Mouse (Mus musculus): Measurements from ENCODE around the gene Akap17b. TPM values are rescaled to one million over a fixed set of nuclear protein-coding genes. Genes with fewer than 3 reads are reported as not detected.

Gene Akap17b
- polyA plus RNA-seq, 1 experiment: 0.31 TPM

GRCm38 (mm10) chrX:36595247-36595646 is 49.9 kb downstream of the Akap17b start:
- no peak for TF ChIP-seq GATA1 (IDR thresholded peaks at IDR 0.05; ENCODE audit: low read length)

GRCm38 (mm10) chrX:36591539-36591938 is 53.7 kb downstream of the Akap17b start:
- no peak for TF ChIP-seq GATA1 (IDR thresholded peaks at IDR 0.05; ENCODE audit: low read length)

DNA sequence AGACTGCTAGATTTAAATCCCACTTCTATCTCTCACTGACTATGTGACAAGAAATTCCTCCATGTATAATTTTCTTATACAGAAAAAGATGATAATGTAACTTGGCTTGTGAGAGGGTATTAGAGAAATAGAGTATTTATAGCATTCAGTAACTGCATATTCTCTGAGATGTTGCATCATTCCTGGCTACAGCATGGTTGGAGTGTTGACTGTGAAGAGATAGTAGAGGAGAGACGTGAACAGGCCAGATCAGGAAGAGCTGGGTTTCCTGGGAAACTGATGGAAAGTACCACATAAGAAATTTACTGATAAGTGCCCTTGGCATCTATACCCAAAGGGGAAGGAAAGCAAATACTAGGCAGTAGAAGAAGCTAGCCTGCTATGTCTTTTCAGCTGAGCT is 54.1 kb downstream of the Akap17b start:
- no peak for TF ChIP-seq GATA1 (IDR thresholded peaks at IDR 0.05; ENCODE audit: low read length)

GRCm38 (mm10) chrX:36590266-36590665 is 54.9 kb downstream of the Akap17b start:
- TF ChIP-seq GATA1 (IDR thresholded peaks at IDR 0.05; ENCODE audit: low read length): no peak

DNA sequence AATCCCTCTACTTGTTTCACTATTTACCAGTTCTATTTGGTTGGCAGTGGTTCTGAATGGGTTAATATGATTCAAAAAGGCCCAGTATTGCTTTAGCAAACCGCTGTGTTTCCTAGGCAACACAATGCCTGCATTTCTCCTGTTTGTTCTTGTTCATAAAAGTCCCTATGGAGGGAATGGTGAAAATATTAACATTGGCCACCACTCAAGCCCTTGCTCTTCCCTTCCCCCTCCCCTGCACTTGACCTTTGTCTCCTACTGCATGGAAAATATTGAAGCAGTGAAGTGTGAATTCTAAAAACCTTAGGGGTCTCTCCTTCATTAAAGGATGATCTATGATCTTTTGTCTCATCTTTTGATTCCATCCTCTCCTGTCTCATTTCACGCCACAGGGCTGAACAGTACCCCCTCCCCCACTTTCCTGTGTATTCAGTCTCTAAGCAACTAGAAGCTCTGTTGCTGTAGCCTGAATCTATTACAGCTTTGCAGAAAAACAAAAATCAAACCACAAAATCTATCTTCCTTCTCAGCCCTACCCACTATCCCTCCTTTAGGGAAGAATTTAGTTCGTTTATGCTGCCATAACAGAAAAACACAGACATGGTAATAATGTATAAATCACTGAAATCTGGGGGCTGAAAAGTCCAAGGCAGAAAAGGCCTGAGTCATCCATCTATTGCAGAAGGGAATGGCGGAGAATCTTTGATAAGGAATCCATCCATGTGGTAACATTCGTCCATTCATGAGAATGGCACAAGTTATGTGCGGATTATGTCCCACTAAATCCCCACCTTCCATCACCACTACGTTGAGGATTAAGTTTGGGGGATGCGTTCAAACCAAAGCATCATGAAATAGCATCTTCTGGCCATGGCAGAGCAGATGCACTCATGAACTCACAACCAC is 57.6 kb downstream of the Akap17b start:
- TF ChIP-seq GATA1 (IDR thresholded peaks at IDR 0.05; ENCODE audit: low read length): no peak

- no peak for TF ChIP-seq GATA1 (IDR thresholded peaks at IDR 0.05; ENCODE audit: low read length)
These were observed 58.4 kb downstream of the Akap17b start for GRCm38 (mm10) chrX:36586629-36587303.

DNA sequence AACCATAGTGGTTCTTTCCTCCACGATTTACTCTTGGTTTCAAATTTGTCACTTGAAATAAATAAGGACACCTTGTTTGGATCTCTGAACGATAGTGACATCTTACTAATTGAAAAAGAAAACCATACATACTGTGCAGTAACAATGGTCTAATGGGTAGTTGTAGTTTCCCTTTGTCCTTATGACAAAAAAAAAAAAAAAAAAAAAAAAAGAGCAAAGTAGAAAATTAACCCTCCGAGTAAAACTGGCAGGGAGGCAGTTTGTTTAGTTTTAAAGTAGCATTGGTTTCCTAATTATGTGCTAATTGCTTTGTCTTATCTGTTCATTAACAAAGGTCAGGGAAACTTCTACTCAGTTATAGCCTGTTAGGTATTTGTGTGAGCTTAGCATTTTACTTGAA is 83.1 kb downstream of the Akap17b start:
- no peak for TF ChIP-seq GATA1 (IDR thresholded peaks at IDR 0.05; ENCODE audit: low read length)

DNA sequence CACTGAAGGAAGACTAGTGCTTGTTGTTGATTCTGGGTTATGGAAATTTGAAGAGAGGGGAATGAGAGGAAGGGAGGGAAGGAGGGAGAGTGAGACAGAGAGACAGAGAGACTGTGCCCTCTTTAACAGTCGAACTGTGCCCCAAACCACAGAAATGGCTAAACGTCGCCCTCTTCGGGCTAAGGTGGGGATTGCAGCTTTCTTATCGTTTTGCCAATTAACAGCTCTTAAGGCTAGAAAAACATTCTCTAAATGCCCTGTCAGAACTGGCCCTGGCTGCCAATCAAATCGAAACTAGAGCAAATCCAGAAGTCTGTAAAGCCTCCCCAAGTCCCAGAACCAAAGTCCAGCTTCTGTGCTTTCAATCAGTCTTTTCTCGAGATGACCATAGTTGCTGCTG is 83.5 kb downstream of the Akap17b start:
- no peak for TF ChIP-seq GATA1 (IDR thresholded peaks at IDR 0.05; ENCODE audit: low read length)

- no peak for TF ChIP-seq GATA1 (IDR thresholded peaks at IDR 0.05; ENCODE audit: low read length)
These were observed 85.0 kb downstream of the Akap17b start for GRCm38 (mm10) chrX:36560170-36560569.

Other genes with a start within 250 kb of the Akap17b start
- gene Gm6268, start 244.1 kb downstream of the Akap17b start, polyA plus RNA-seq (2012): not detected in 2 replicates
- gene Gm14569, start 153.6 kb downstream of the Akap17b start, polyA plus RNA-seq (2012): 0.04 TPM in 1 of 2 replicates, not detected in the other
- 60.8 and 80.9 TPM in 2 replicates for gene Pgrmc1, start 47.2 kb downstream of the Akap17b start, polyA plus RNA-seq (2012)
- not detected in 2 replicates for gene Slc25a43, start 98.3 kb upstream of the Akap17b start, polyA plus RNA-seq (2012)
- gene Slc25a5, start 150.3 kb upstream of the Akap17b start, polyA plus RNA-seq (2012): 29.9 and 55.5 TPM in 2 replicates
- 94.4 and 117 TPM in 2 replicates for gene Ube2a, start 228.5 kb upstream of the Akap17b start, polyA plus RNA-seq (2012)
- gene C330007P06Rik, start 228.7 kb upstream of the Akap17b start, polyA plus RNA-seq (2012): 0.85 and 1.5 TPM in 2 replicates

Measured in G1E-ER4 (cell line).